Mouse (Mus musculus): ENCODE data around the gene Palm. TPM values are rescaled to one million over a fixed set of nuclear protein-coding genes. Genes with fewer than 3 reads are reported as not detected.

Palm gene
- polyA plus RNA-seq, 2 experiments = 55.8 to 76.2 TPM

DNA sequence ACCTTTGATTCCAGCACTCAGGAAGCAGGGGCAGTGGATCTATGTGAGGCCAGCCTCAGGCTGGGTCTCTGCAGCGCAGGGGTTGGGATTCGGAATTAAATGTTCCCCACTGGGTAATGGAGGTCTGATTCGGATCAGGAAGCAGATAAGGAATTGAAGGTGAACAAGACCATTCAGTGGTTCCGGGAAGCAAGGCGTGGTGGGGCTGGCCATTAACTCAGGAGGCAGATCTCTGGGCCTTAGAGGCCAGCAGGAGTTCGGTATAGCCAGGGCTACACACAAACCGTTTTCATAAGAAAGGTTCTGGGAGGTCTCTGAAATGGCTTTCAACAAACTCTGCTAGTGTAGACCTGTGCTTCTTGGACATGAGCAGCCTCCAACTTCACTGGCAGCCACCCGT is 59.5 kb downstream of the Palm start:
- 24% methylated on average over 8 of the region's 8 CpGs for WGBS
- Histone ChIP-seq H3K9ac (ENCODE audit: low read depth, low read length, severe bottlenecking) (peak overlapping the region; percentile 99), H3K27ac (replicated peaks; ENCODE audit: low read depth, low read length) (peak overlapping the region; percentile 99)

DNA sequence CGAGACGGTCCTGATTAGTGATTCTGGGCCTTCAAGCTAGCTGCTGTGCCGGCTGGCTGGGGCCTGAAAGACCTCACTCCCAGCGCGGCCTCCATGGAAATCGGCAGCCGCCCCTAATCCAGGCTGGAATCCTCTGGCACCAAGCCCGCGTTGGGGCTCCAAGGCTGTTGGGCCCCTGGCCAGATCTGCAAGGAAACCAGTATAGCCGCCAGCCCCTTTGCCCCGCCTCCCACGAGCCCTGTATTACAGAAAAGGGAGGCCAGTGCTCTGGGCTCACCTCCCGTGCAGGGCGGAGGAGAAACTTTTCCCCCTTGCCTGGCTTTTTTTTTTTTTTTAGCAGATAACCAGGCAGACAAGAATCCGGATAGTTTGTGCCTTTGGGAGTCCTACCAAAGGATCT is 60.0 kb downstream of the Palm start:
- Histone ChIP-seq H3K9me3 (ENCODE audit: control insufficient read depth, low read length) (no peaks in the 10 kb centered on the region), H3K9ac (ENCODE audit: low read depth, low read length, severe bottlenecking) (peak overlapping the region; percentile 99), H3K27me3 (ENCODE audit: control insufficient read depth, insufficient read depth, low read length) (no peaks in the 10 kb centered on the region), H3K4me3 (replicated peaks; ENCODE audit: low read length) (peak overlapping the region; percentile 99), H3K4me1 (ENCODE audit: control insufficient read depth, insufficient read depth, low read length) (peaks cover 45% of the 10 kb centered on the region), H3K36me3 (ENCODE audit: control insufficient read depth, insufficient read depth, low read length) (peaks cover 28% of the 10 kb centered on the region), H3K4me2 (replicated peaks; ENCODE audit: low read depth, low read length, severe bottlenecking) (peak overlapping the region; percentile 82), H3K27ac (replicated peaks; ENCODE audit: low read depth, low read length) (peak overlapping the region; percentile 99)
- WGBS = 0% methylated on average over 15 of the region's 15 CpGs
- DNase-seq (ENCODE audit: low spot score) (peak; percentile 98), ATAC-seq (ENCODE audit: low FRiP score, low read depth) (peak; percentile 58)
- peak; percentile 74; the same call in 1 of the 2 replicates for TF ChIP-seq POLR2A (IDR thresholded peaks at IDR 0.05; ENCODE audit: borderline replicate concordance, extremely low read depth, insufficient read depth, insufficient read length)

More for the DNA sequence above, 59.5 kb downstream of the Palm start:
- no peak for TF ChIP-seq POLR2A (IDR thresholded peaks at IDR 0.05; ENCODE audit: borderline replicate concordance, extremely low read depth, insufficient read depth, insufficient read length)
- no peaks in the 10 kb centered on the region for H3K9me3 ChIP-seq (ENCODE audit: control insufficient read depth, low read length)
- peaks cover 22% of the 10 kb centered on the region for H3K36me3 ChIP-seq (ENCODE audit: control insufficient read depth, insufficient read depth, low read length)
- peak overlapping the region; percentile 99 for H3K4me3 ChIP-seq (replicated peaks; ENCODE audit: low read length)
- peaks cover 40% of the 10 kb centered on the region for H3K4me1 ChIP-seq (ENCODE audit: control insufficient read depth, insufficient read depth, low read length)
- H3K27me3 ChIP-seq (ENCODE audit: control insufficient read depth, insufficient read depth, low read length) = no peaks in the 10 kb centered on the region
- ATAC-seq (ENCODE audit: low FRiP score, low read depth) = no peak
- DNase-seq (ENCODE audit: low spot score) = no peak
- H3K4me2 ChIP-seq (replicated peaks; ENCODE audit: low read depth, low read length, severe bottlenecking) = peak overlapping the region; percentile 82

DNA sequence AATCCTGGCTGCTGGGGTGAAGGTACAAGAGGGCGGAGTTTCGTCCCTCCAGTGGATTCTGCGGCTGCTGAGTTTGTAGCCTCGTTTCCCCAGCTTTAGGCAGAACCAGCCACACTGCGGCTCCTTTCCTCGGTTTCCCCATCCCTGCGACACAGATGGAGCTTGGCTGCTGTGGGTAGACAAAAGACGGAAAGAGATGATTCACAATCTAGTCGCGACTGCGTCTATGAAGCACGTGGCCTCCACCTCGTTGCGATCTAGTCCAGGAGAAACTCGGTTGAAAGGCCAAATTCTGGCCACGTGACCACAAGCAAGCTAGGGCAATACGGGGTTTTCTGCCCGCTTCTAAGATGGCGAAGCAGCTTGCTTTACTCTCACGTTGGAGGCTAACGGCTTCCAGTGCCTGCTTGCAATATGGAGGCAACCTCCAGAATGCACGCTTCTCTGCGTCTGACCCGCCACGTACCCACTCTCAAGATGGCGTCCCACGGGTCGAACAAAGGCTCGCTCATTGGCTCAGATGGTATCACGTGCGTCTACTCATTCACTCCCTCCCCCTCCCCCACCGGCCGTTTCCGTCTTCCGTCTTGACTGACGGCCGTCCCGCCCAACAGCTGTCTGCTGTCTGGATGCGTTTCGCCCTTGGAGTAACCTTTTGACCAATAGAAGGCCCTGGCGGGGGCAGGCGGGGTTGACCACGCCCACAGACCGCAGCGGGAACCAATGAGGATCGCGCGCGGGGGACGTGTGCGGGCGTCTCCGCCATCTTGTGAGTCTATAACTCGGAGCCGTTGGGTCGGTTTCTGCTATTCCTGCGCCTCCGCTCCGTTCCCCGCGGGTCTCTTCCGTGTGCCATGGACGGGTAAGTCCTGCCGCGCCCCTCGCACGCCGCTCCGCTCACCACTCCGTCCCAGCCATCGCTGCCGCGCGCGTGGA is 60.8 kb downstream of the Palm start, which contains the start of gene Ptbp1:
Gene Ptbp1, plus strand, starts transcription at position 568 of the 936 bp plus-strand sequence.
- ATAC-seq (ENCODE audit: low FRiP score, low read depth) (peak; percentile 91), DNase-seq (ENCODE audit: low spot score) (peak; percentile 100)
- peak within 1 kb of the TSS; percentile 99 for H3K4me3 ChIP-seq (replicated peaks; ENCODE audit: low read length)
- no peaks in the 10 kb centered on the region for H3K9me3 ChIP-seq (ENCODE audit: control insufficient read depth, low read length)
- H3K27me3 ChIP-seq (ENCODE audit: control insufficient read depth, insufficient read depth, low read length) = no peaks in the 10 kb centered on the region
- TF ChIP-seq POLR2A (IDR thresholded peaks at IDR 0.05; ENCODE audit: borderline replicate concordance, extremely low read depth, insufficient read depth, insufficient read length) = peak; percentile 91; the same call in 1 of the 2 replicates
- H3K27ac ChIP-seq (replicated peaks; ENCODE audit: low read depth, low read length) = peak within 1 kb of the TSS; percentile 99
- H3K36me3 ChIP-seq (ENCODE audit: control insufficient read depth, insufficient read depth, low read length) = peaks cover 35% of the 10 kb centered on the region
- H3K9ac ChIP-seq (ENCODE audit: low read depth, low read length, severe bottlenecking) = peak within 1 kb of the TSS; percentile 99
- WGBS = under 1% methylated on average over 75 of the region's 75 CpGs
- peaks cover 47% of the 10 kb centered on the region for H3K4me1 ChIP-seq (ENCODE audit: control insufficient read depth, insufficient read depth, low read length)
- peak within 1 kb of the TSS; percentile 98 for H3K4me2 ChIP-seq (replicated peaks; ENCODE audit: low read depth, low read length, severe bottlenecking)

DNA sequence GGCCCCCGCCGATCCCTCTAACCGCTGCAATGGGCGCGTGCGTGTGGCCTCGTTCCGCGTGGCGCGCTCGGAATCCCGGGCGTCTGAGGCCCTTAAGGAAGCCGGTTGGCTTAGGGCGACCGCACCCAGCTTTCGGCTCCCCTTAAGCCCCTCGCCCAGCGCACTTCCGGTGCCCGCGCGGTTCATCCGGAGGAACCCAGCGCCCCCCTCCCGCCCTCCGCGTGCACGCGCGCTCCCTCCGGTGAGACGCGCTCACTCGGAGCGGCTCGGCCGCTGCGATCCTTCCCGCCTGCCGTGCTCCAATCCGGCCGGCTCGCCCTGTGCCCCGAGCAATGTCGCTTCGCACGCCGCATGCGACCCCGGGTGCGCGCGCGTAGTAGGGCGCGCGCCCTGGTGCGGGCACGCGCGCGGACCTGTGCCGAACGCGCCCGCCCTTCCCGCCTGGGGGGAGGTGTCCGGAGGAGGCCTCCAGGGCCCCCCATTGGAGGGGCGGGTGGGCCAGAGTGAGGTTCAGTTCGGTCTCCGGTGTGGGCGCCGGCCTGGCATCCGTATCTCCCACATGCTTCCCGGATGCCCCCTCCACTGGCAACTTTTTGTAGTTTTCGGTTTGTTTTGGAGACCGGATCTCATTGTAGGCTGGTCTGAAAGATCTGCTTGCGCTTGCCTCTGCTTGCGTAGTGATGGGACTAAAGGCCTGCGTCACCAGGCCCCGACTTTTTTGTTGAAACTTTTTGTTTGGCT is 61.6 kb downstream of the Palm start:
- peak; percentile 23 for ATAC-seq (ENCODE audit: low FRiP score, low read depth)
- H3K4me1 ChIP-seq (ENCODE audit: control insufficient read depth, insufficient read depth, low read length) = peaks cover 47% of the 10 kb centered on the region
- H3K9ac ChIP-seq (ENCODE audit: low read depth, low read length, severe bottlenecking) = peak overlapping the region; percentile 99
- 0 out of 2 replicates have a peak, but pooled peaks have one; percentile 5 for TF ChIP-seq POLR2A (IDR thresholded peaks at IDR 0.05; ENCODE audit: borderline replicate concordance, extremely low read depth, insufficient read depth, insufficient read length)
- 1% methylated on average over 60 of the region's 83 CpGs for WGBS
- H3K4me2 ChIP-seq (replicated peaks; ENCODE audit: low read depth, low read length, severe bottlenecking) = peak overlapping the region; percentile 98
- H3K27ac ChIP-seq (replicated peaks; ENCODE audit: low read depth, low read length) = peak overlapping the region; percentile 99
- H3K9me3 ChIP-seq (ENCODE audit: control insufficient read depth, low read length) = no peaks in the 10 kb centered on the region
- H3K36me3 ChIP-seq (ENCODE audit: control insufficient read depth, insufficient read depth, low read length) = peaks cover 43% of the 10 kb centered on the region
- DNase-seq (ENCODE audit: low spot score) = peak; percentile 79
- peak overlapping the region; percentile 99 for H3K4me3 ChIP-seq (replicated peaks; ENCODE audit: low read length)
- no peaks in the 10 kb centered on the region for H3K27me3 ChIP-seq (ENCODE audit: control insufficient read depth, insufficient read depth, low read length)

Measured in limb, embryonic 14.5 days (tissue).